Mouse (Mus musculus) B cell, adult 2 months (primary cell): ENCODE data around the gene Rap1gap.

Experiments
- DNase-seq, 2 experiments: peaks; one replicate each; pipeline ENCODE4 v3.0.0; 2022

The Rap1gap gene

GRCm38 (mm10) chr4:137725541-137726145, 61.1 kb downstream of the Rap1gap start:
- no peak for DNase-seq

GRCm38 (mm10) chr4:137726739-137727505, 62.4 kb downstream of the Rap1gap start:
- no peak for DNase-seq

- no peak for DNase-seq
These were observed 63.1 kb downstream of the Rap1gap start for GRCm38 (mm10) chr4:137727506-137728187.

- no peak for DNase-seq
These were observed 64.1 kb downstream of the Rap1gap start for GRCm38 (mm10) chr4:137728399-137729154.

- DNase-seq = no peak
These were observed 64.8 kb downstream of the Rap1gap start for GRCm38 (mm10) chr4:137729155-137729855.

- DNase-seq = peak; percentile 92
These were observed 65.6 kb downstream of the Rap1gap start for GRCm38 (mm10) chr4:137730134-137730533.

- DNase-seq = no peak
These were observed 66.2 kb downstream of the Rap1gap start for GRCm38 (mm10) chr4:137730757-137731156.

- DNase-seq = no peak
These were observed 67.4 kb downstream of the Rap1gap start for GRCm38 (mm10) chr4:137731891-137732290.

- no peak for DNase-seq
These were observed 67.8 kb downstream of the Rap1gap start for GRCm38 (mm10) chr4:137732361-137732760.

- DNase-seq = no peak
These were observed 68.4 kb downstream of the Rap1gap start for GRCm38 (mm10) chr4:137732962-137733361.

GRCm38 (mm10) chr4:137733459-137733858, 68.9 kb downstream of the Rap1gap start:
- DNase-seq = no peak

GRCm38 (mm10) chr4:137736220-137736701, 71.7 kb downstream of the Rap1gap start:
- no peak for DNase-seq

GRCm38 (mm10) chr4:137737760-137738159, 73.2 kb downstream of the Rap1gap start:
- DNase-seq = no peak

GRCm38 (mm10) chr4:137739151-137739923, 74.8 kb downstream of the Rap1gap start:
- peak; percentile 48 to 54 for DNase-seq

GRCm38 (mm10) chr4:137740350-137740749, 75.8 kb downstream of the Rap1gap start:
- DNase-seq = no peak

GRCm38 (mm10) chr4:137743791-137744190, 79.3 kb downstream of the Rap1gap start:
- DNase-seq = no peak

GRCm38 (mm10) chr4:137744433-137744918, 80.0 kb downstream of the Rap1gap start:
- DNase-seq = peak; percentile 61 to 62

- no peak for DNase-seq
These were observed 82.6 kb downstream of the Rap1gap start for GRCm38 (mm10) chr4:137747091-137747490.

GRCm38 (mm10) chr4:137747590-137747989, 83.1 kb downstream of the Rap1gap start:
- DNase-seq = no peak

GRCm38 (mm10) chr4:137748726-137749125, 84.2 kb downstream of the Rap1gap start:
- DNase-seq = peak; percentile 60 to 65

GRCm38 (mm10) chr4:137749680-137750079, 85.2 kb downstream of the Rap1gap start:
- no peak for DNase-seq
